In the genomic region with DNA sequence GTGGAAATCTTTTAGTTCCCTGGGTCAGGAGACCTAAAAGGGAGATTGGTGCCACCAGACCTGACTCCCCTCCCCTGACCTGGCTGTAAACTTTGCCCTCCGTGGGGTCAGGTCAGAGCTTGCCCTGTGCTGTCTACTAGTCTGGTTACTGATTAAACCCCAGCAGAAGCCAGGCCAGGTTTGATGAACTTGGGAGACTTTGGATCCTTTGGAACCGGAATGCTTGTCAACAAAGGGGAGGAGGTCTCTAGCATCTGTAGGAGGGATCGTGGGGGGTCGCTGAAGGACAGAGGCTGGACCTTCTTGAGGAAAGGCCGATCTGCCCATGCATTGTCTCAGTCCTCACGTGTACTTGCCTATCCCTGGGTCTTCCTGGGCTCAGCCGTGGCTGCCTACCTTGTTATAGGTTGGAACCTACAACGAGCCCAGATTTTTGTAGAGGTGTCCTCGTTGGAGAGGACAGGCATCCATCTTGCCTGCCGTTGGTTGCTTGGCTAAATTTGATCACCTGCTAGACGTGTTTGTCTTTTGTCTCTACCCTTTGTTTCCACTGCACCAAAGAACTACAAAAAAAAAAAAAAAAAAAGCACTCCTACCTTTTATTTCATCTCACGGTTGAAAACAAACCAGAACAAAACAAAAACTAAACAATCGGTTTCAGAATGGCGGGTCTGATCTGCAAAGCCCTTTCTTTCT, we compare ENCODE assay signal across 7 mouse cellular contexts. TPM values are rescaled to one million over a fixed set of nuclear protein-coding genes. Genes with fewer than 3 reads are reported as not detected.
DNase-seq lines count a peak whose midpoint lies in the region; ATAC-seq lines count a peak whose summit lies in the region.

No protein-coding gene starts in this region.

- no peaks in the 10 kb centered on the region for H3K36me3 ChIP-seq in embryonic facial prominence, embryonic 13.5 days
- no peaks in the 10 kb centered on the region for H3K36me3 ChIP-seq in midbrain, embryonic 13.5 days

- WGBS in embryonic facial prominence, embryonic 13.5 days, result 22% methylated on average over 14 of the region's 14 CpGs
- 15% methylated on average over 14 of the region's 14 CpGs for WGBS in midbrain, embryonic 13.5 days

- no peaks in the 10 kb centered on the region for H3K9me3 ChIP-seq in embryonic facial prominence, embryonic 13.5 days
- no peaks in the 10 kb centered on the region for H3K9me3 ChIP-seq in midbrain, embryonic 13.5 days

- H3K4me1 ChIP-seq in embryonic facial prominence, embryonic 13.5 days, result peaks cover 54% of the 10 kb centered on the region
- peaks cover 59% of the 10 kb centered on the region for H3K4me1 ChIP-seq in midbrain, embryonic 13.5 days (replicated peaks)

- peak overlapping the region; percentile 82 for H3K4me3 ChIP-seq in embryonic facial prominence, embryonic 13.5 days
- peak overlapping the region; percentile 100 for H3K4me3 ChIP-seq in midbrain, embryonic 13.5 days (replicated peaks)

- H3K9ac ChIP-seq in embryonic facial prominence, embryonic 13.5 days, result peak overlapping the region; percentile 92
- peak overlapping the region; percentile 99 for H3K9ac ChIP-seq in midbrain, embryonic 13.5 days (replicated peaks)

- H3K27me3 ChIP-seq in embryonic facial prominence, embryonic 13.5 days, result no peaks in the 10 kb centered on the region
- no peaks in the 10 kb centered on the region for H3K27me3 ChIP-seq in midbrain, embryonic 13.5 days

- no peak for ATAC-seq in embryonic facial prominence, embryonic 13.5 days (ENCODE audit: insufficient number of reproducible peaks, insufficient read depth, low FRiP score, low TSS enrichment, low read depth)
- no peak for ATAC-seq in midbrain, embryonic 13.5 days

- H3K4me2 ChIP-seq in embryonic facial prominence, embryonic 13.5 days, result peak overlapping the region; percentile 88
- peak overlapping the region; percentile 77 for H3K4me2 ChIP-seq in midbrain, embryonic 13.5 days (replicated peaks)

- peak overlapping the region; percentile 91 for H3K27ac ChIP-seq in embryonic facial prominence, embryonic 13.5 days
- peak overlapping the region; percentile 94 for H3K27ac ChIP-seq in midbrain, embryonic 13.5 days

- DNase-seq in Muller cell, postnatal 12 days (ENCODE audit: inconsistent ontology term), result peak; percentile 15
- peak; percentile 89 to 94 for DNase-seq in kidney, adult 8-10 months
- no peak for DNase-seq in spleen, postnatal 14 days (ENCODE audit: low spot score in 2 of 2)
- DNase-seq in urinary bladder, postnatal 4 days (ENCODE audit: low spot score in 2 of 2), result no peak
- no peak for DNase-seq in testis, postnatal 10 days (ENCODE audit: low spot score)

RNA-seq across cellular contexts. Expression of gene Cmip, which starts 3.5 kb away (rescaled TPM):
- polyA plus RNA-seq in embryonic facial prominence, embryonic 13.5 days (2015; fragmentation: Nextera tagmentation; extraction: Ambion mirVana), result 17.7 and 20.1 TPM in 2 replicates
- polyA plus RNA-seq in midbrain, embryonic 13.5 days (2015; fragmentation: Nextera tagmentation; extraction: Ambion mirVana), result 65.3 and 71.7 TPM in 2 replicates

Comparison
In these comparisons a context has a peak if more than half of its experiments do, and no peak if none do; other contexts are left out.
1. DNase-seq: peak in Muller cell, postnatal 12 days (single experiment) and kidney, adult 8-10 months (2 of 2); none in spleen, postnatal 14 days (0 of 2), urinary bladder, postnatal 4 days (0 of 2) and testis, postnatal 10 days (single experiment).